11 mouse cellular contexts compared by ENCODE assay signal in genomic region chr7:112454380-112454779, GRCm38 (mm10). TPM values are rescaled to one million over a fixed set of nuclear protein-coding genes. Genes with fewer than 3 reads are reported as not detected.
A peak's percentile ranks its signal among the peaks of the same experiment; 100 is the strongest.
DNase-seq lines count a peak whose midpoint lies in the region; ATAC-seq and TF ChIP-seq lines count a peak whose summit lies in the region.
"Had no signal": no experiment of that assay in that cellular context is flagged by ENCODE, and none has a peak within 500 bp of the region (broad histone marks: within the 10 kb centered on the region; RNA-seq: fewer than 3 reads in every experiment).

No protein-coding gene starts in this region.

- H3K27me3 ChIP-seq in hindbrain, embryonic 13.5 days = no peaks in the 10 kb centered on the region
- H3K27me3 ChIP-seq in hindbrain, embryonic 12.5 days = no peaks in the 10 kb centered on the region
- H3K27me3 ChIP-seq in C2C12 (ENCODE audit: control insufficient read depth, insufficient read depth, insufficient read length) = no peaks in the 10 kb centered on the region
- H3K27me3 ChIP-seq in limb, embryonic 13.5 days = no peaks in the 10 kb centered on the region
- H3K27me3 ChIP-seq: forebrain, embryonic 15.5 days had no signal

- ATAC-seq in hindbrain, embryonic 13.5 days (ENCODE audit: low FRiP score) = no peak
- ATAC-seq in hindbrain, embryonic 12.5 days (ENCODE audit: low FRiP score) = no peak
- no peak for ATAC-seq in limb, embryonic 13.5 days (ENCODE audit: low FRiP score, low read depth)
- ATAC-seq in erythroblast, adult 5-6 weeks (replicated peaks; ENCODE audit: low FRiP score, poor library complexity, severe bottlenecking) = no peak
- ATAC-seq: forebrain, embryonic 15.5 days had no signal

- peak overlapping the region; percentile 18 for H3ac ChIP-seq in C2C12 (ENCODE audit: control insufficient read depth, insufficient read length, low read depth)

- no peak overlapping the region for H3K4me2 ChIP-seq in hindbrain, embryonic 13.5 days
- H3K4me2 ChIP-seq in hindbrain, embryonic 12.5 days (replicated peaks) = no peak overlapping the region
- H3K4me2 ChIP-seq in limb, embryonic 13.5 days (replicated peaks) = no peak overlapping the region
- H3K4me2 ChIP-seq: forebrain, embryonic 15.5 days had no signal

- 0 out of 2 replicates have a peak overlapping the region, but pooled peaks have one; percentile 5 for H3K27ac ChIP-seq in hindbrain, embryonic 13.5 days
- H3K27ac ChIP-seq in hindbrain, embryonic 12.5 days = no peak overlapping the region
- H3K27ac ChIP-seq in brown adipose tissue, adult 24 weeks (replicated peaks; ENCODE audit: low read depth, low read length) = peak overlapping the region; percentile 10; the same call in 1 of the 2 replicates
- H3K27ac ChIP-seq in limb, embryonic 13.5 days = peak overlapping the region; percentile 40; the same call in 1 of the 2 replicates
- H3K27ac ChIP-seq: forebrain, embryonic 15.5 days had no signal

- no peaks in the 10 kb centered on the region for H3K9me3 ChIP-seq in hindbrain, embryonic 13.5 days
- no peaks in the 10 kb centered on the region for H3K9me3 ChIP-seq in hindbrain, embryonic 12.5 days (replicated peaks)
- H3K9me3 ChIP-seq in limb, embryonic 13.5 days = no peaks in the 10 kb centered on the region
- H3K9me3 ChIP-seq: forebrain, embryonic 15.5 days had no signal

- H3K36me3 ChIP-seq in hindbrain, embryonic 13.5 days = no peaks in the 10 kb centered on the region
- no peaks in the 10 kb centered on the region for H3K36me3 ChIP-seq in hindbrain, embryonic 12.5 days
- H3K36me3 ChIP-seq in C2C12 (ENCODE audit: control insufficient read depth, insufficient read depth) = peaks cover 5% of the 10 kb centered on the region
- H3K36me3 ChIP-seq in limb, embryonic 13.5 days = no peaks in the 10 kb centered on the region
- H3K36me3 ChIP-seq: forebrain, embryonic 15.5 days had no signal

- H3K9ac ChIP-seq in hindbrain, embryonic 13.5 days = no peak overlapping the region
- no peak overlapping the region for H3K9ac ChIP-seq in hindbrain, embryonic 12.5 days
- 0 out of 2 replicates have a peak overlapping the region, but pooled peaks have one; percentile 1 for H3K9ac ChIP-seq in limb, embryonic 13.5 days
- H3K9ac ChIP-seq: forebrain, embryonic 15.5 days had no signal

- peaks cover 15% of the 10 kb centered on the region for H3K4me1 ChIP-seq in hindbrain, embryonic 13.5 days (replicated peaks)
- H3K4me1 ChIP-seq in hindbrain, embryonic 12.5 days = peaks cover 12% of the 10 kb centered on the region
- H3K4me1 ChIP-seq in brown adipose tissue, adult 24 weeks (ENCODE audit: control insufficient read depth, insufficient read depth, insufficient read length, low read length) = peaks cover 28% of the 10 kb centered on the region
- peaks cover 51% of the 10 kb centered on the region for H3K4me1 ChIP-seq in limb, embryonic 13.5 days

- peaks cover 81% of the 10 kb centered on the region for H3K79me2 ChIP-seq in C2C12 (ENCODE audit: control insufficient read depth, insufficient read depth)

- TF ChIP-seq CTCF in C2C12 (IDR thresholded peaks at IDR 0.05; ENCODE audit: control insufficient read depth, insufficient read depth, insufficient read length) = no peak

- WGBS in hindbrain, embryonic 13.5 days = 67% methylated on average over 6 of the region's 6 CpGs
- WGBS in hindbrain, embryonic 12.5 days = 63% methylated on average over 6 of the region's 6 CpGs
- WGBS in limb, embryonic 13.5 days = 62% methylated on average over 6 of the region's 6 CpGs

- H3K79me3 ChIP-seq in C2C12 (ENCODE audit: low read depth) = peaks cover 53% of the 10 kb centered on the region

- DNase-seq in frontal cortex, adult 2 months (ENCODE audit: extremely low spot score in 1 of 2, low spot score in 1 of 2) = no peak
- DNase-seq: right cerebral cortex, postnatal 4 days; thymus, adult 2 months had no signal

- no peak overlapping the region for H3K4me3 ChIP-seq in hindbrain, embryonic 13.5 days
- no peak overlapping the region for H3K4me3 ChIP-seq in hindbrain, embryonic 12.5 days
- no peak overlapping the region for H3K4me3 ChIP-seq in C2C12 (ENCODE audit: insufficient read depth, poor library complexity, severe bottlenecking)
- no peak overlapping the region for H3K4me3 ChIP-seq in brown adipose tissue, adult 24 weeks (ENCODE audit: insufficient read depth, low read depth, low read length)
- no peak overlapping the region for H3K4me3 ChIP-seq in limb, embryonic 13.5 days
- H3K4me3 ChIP-seq: forebrain, embryonic 15.5 days had no signal

TF ChIP-seq in C2C12, 6 proteins besides CTCF, POLR2A, EP300 and RAD21:
- TF ChIP-seq MAX (IDR thresholded peaks at IDR 0.05) (no peak), USF1 (IDR thresholded peaks at IDR 0.05; ENCODE audit: low read depth) (no peak)

RNA-seq across cellular contexts. Expression of gene Parva, which starts 27.1 kb away (rescaled TPM):
- 30.8 and 31.0 TPM in 2 replicates for polyA plus RNA-seq in hindbrain, embryonic 13.5 days (2015; fragmentation: Nextera tagmentation; extraction: Ambion mirVana)
- 66.2 and 74.8 TPM in 2 replicates for polyA plus RNA-seq in hindbrain, embryonic 12.5 days (2016; fragmentation: Nextera tagmentation; extraction: Ambion mirVana)
- polyA plus RNA-seq in C2C12 (2012; fragmentation: generic; extraction: Trizol) = 126 TPM
- 28.3 and 32.1 TPM in 2 replicates for polyA plus RNA-seq in brown adipose tissue, adult 24 weeks (2012; ENCODE audit: insufficient read depth, insufficient read length, missing spikeins)
- polyA plus RNA-seq in limb, embryonic 13.5 days (2015; fragmentation: Nextera tagmentation; extraction: Ambion mirVana) = 95.6 and 108 TPM in 2 replicates
- 40.7 and 43.7 TPM in 2 replicates for polyA plus RNA-seq in frontal cortex, adult 2 months (2012; rRNA removed)
- not detected in 2 replicates for total RNA-seq in erythroblast, adult 5-6 weeks (2015; ENCODE audit: low replicate concordance)
- not detected in 2 replicates for total RNA-seq in erythroblast, adult 5-6 weeks (2017; ENCODE audit: low replicate concordance)
- total RNA-seq: neutrophil, adult 5-6 weeks had no signal
